Mouse (Mus musculus) splenic B cell, adult 2 months (primary cell): ENCODE results near the gene Garem2.
A peak's percentile ranks its signal among the peaks of the same experiment; 100 is the strongest.

Experiments used
- DNase-seq: peaks from one replicate; pipeline ENCODE4 v3.0.0-alpha.2; 2011; ENCODE audit warnings: low read depth, low spot score
- H3K27me3 ChIP-seq: 2 replicates; pipeline ENCODE4 v1.6.1; 2012; ENCODE audit warnings: mild to moderate bottlenecking, low read length, moderate library complexity, mixed read lengths; ENCODE audit not compliant: control insufficient read depth, poor library complexity, insufficient read depth, severe bottlenecking
- H3K36me3 ChIP-seq: 2 replicates; pipeline ENCODE4 v1.6.1; 2012; ENCODE audit warnings: mild to moderate bottlenecking, low read length, moderate library complexity, mixed read lengths; ENCODE audit not compliant: control insufficient read depth, poor library complexity, insufficient read depth, severe bottlenecking

Gene Garem2

GRCm38 (mm10) chr5:30122481-30122880 is 17.5 kb downstream of the Garem2 start:
- peaks cover 8% of the 10 kb centered on the region for H3K36me3 ChIP-seq
- DNase-seq: no peak
- no peaks in the 10 kb centered on the region for H3K27me3 ChIP-seq

- peak; percentile 61 for DNase-seq
- Histone ChIP-seq H3K27me3 (no peaks in the 10 kb centered on the region), H3K36me3 (peaks cover 11% of the 10 kb centered on the region)
These were observed 20.6 kb downstream of the Garem2 start for GRCm38 (mm10) chr5:30125587-30125986.

- peaks cover 11% of the 10 kb centered on the region for H3K36me3 ChIP-seq
- H3K27me3 ChIP-seq: no peaks in the 10 kb centered on the region
- no peak for DNase-seq
These were observed 21.8 kb downstream of the Garem2 start for GRCm38 (mm10) chr5:30126756-30127155.

GRCm38 (mm10) chr5:30127921-30128597 is 23.1 kb downstream of the Garem2 start:
- DNase-seq: no peak
- H3K36me3 ChIP-seq: peaks cover 11% of the 10 kb centered on the region
- H3K27me3 ChIP-seq: no peaks in the 10 kb centered on the region

- Histone ChIP-seq H3K36me3 (peaks cover 11% of the 10 kb centered on the region), H3K27me3 (no peaks in the 10 kb centered on the region)
- no peak for DNase-seq
These were observed 23.7 kb downstream of the Garem2 start for GRCm38 (mm10) chr5:30128680-30129079.

GRCm38 (mm10) chr5:30131246-30131645 is 26.3 kb downstream of the Garem2 start:
- Histone ChIP-seq H3K36me3 (peaks cover 11% of the 10 kb centered on the region), H3K27me3 (no peaks in the 10 kb centered on the region)
- no peak for DNase-seq

- Histone ChIP-seq H3K36me3 (peaks cover 13% of the 10 kb centered on the region), H3K27me3 (no peaks in the 10 kb centered on the region)
- DNase-seq: no peak
These were observed 27.2 kb downstream of the Garem2 start for GRCm38 (mm10) chr5:30132173-30132572.

GRCm38 (mm10) chr5:30135711-30136231 is 30.8 kb downstream of the Garem2 start:
- no peak for DNase-seq

GRCm38 (mm10) chr5:30137271-30137670 is 32.3 kb downstream of the Garem2 start:
- Histone ChIP-seq H3K36me3 (peaks cover 14% of the 10 kb centered on the region), H3K27me3 (no peaks in the 10 kb centered on the region)
- no peak for DNase-seq

More at GRCm38 (mm10) chr5:30135711-30136231, 30.8 kb downstream of the Garem2 start:
- Histone ChIP-seq H3K27me3 (no peaks in the 10 kb centered on the region), H3K36me3 (peaks cover 12% of the 10 kb centered on the region)

- Histone ChIP-seq H3K27me3 (no peaks in the 10 kb centered on the region), H3K36me3 (peaks cover 14% of the 10 kb centered on the region)
- no peak for DNase-seq
These were observed 33.2 kb downstream of the Garem2 start for GRCm38 (mm10) chr5:30138193-30138592.

- H3K36me3 ChIP-seq: peaks cover 9% of the 10 kb centered on the region
- H3K27me3 ChIP-seq: no peaks in the 10 kb centered on the region
- no peak for DNase-seq
These were observed 41.6 kb downstream of the Garem2 start for GRCm38 (mm10) chr5:30146526-30146925.

- H3K36me3 ChIP-seq: peaks cover 7% of the 10 kb centered on the region
- DNase-seq: no peak
- no peaks in the 10 kb centered on the region for H3K27me3 ChIP-seq
These were observed 43.4 kb downstream of the Garem2 start for GRCm38 (mm10) chr5:30148133-30148920.

GRCm38 (mm10) chr5:30152007-30152406 is 47.0 kb downstream of the Garem2 start:
- H3K36me3 ChIP-seq: no peaks in the 10 kb centered on the region
- H3K27me3 ChIP-seq: no peaks in the 10 kb centered on the region
- no peak for DNase-seq

GRCm38 (mm10) chr5:30152413-30152812 is 47.5 kb downstream of the Garem2 start:
- Histone ChIP-seq H3K36me3 (no peaks in the 10 kb centered on the region), H3K27me3 (no peaks in the 10 kb centered on the region)
- no peak for DNase-seq

GRCm38 (mm10) chr5:30153222-30153621 is 48.3 kb downstream of the Garem2 start:
- DNase-seq: no peak
- H3K36me3 ChIP-seq: no peaks in the 10 kb centered on the region
- no peaks in the 10 kb centered on the region for H3K27me3 ChIP-seq
